Mouse (Mus musculus): ENCODE data around the gene Bcor. TPM values are rescaled to one million over a fixed set of nuclear protein-coding genes. Genes with fewer than 3 reads are reported as not detected.
A peak's percentile ranks its signal among the peaks of the same experiment; 100 is the strongest.

The Bcor gene
- total and polyA plus RNA-seq, 3 experiments = 70.0 to 177 (median 80.8) TPM

DNA sequence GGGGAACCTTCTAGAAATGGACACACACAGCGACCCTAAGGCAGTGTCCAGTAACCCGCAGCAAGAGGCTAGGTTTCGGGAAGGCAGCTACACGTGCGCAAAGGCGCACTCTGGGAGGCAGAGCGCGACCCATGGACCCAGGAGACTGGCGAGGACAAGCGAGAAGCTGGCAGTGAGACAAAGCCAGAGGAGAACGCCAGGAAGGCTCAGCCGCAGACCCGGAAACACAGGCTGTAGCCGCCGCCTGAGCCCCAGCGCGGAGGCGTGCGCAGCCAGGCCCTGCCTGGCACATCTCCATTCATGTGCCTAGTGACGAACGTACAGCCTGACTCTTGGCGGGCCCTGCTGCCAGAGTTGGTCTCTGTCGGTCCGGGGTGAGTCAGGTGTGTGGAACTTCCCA lies 30.9 kb downstream of the Bcor start:
- no peak overlapping the region for H3K4me3 ChIP-seq (ENCODE audit: low read depth, low read length)
- no peaks in the 10 kb centered on the region for H3K36me3 ChIP-seq (replicated peaks)
- ATAC-seq (ENCODE audit: extremely low read depth, insufficient number of reproducible peaks, low FRiP score, poor library complexity, severe bottlenecking) (no peak), DNase-seq (ENCODE audit: low spot score) (no peak)
- H3K4me1 ChIP-seq (ENCODE audit: insufficient read depth, low read depth, low read length) = peaks cover 14% of the 10 kb centered on the region
- no peaks in the 10 kb centered on the region for H3K9me3 ChIP-seq (replicated peaks)
- TF ChIP-seq GATA2 (IDR thresholded peaks at IDR 0.05; ENCODE audit: borderline replicate concordance, low read depth, low read length) = no peak
- TF ChIP-seq TAL1 (conservative IDR thresholded peaks at IDR 0.05; ENCODE audit: low read depth, low read length) = no peak
- H3K27me3 ChIP-seq (ENCODE audit: insufficient read depth, low read length) = peaks cover 91% of the 10 kb centered on the region

DNA sequence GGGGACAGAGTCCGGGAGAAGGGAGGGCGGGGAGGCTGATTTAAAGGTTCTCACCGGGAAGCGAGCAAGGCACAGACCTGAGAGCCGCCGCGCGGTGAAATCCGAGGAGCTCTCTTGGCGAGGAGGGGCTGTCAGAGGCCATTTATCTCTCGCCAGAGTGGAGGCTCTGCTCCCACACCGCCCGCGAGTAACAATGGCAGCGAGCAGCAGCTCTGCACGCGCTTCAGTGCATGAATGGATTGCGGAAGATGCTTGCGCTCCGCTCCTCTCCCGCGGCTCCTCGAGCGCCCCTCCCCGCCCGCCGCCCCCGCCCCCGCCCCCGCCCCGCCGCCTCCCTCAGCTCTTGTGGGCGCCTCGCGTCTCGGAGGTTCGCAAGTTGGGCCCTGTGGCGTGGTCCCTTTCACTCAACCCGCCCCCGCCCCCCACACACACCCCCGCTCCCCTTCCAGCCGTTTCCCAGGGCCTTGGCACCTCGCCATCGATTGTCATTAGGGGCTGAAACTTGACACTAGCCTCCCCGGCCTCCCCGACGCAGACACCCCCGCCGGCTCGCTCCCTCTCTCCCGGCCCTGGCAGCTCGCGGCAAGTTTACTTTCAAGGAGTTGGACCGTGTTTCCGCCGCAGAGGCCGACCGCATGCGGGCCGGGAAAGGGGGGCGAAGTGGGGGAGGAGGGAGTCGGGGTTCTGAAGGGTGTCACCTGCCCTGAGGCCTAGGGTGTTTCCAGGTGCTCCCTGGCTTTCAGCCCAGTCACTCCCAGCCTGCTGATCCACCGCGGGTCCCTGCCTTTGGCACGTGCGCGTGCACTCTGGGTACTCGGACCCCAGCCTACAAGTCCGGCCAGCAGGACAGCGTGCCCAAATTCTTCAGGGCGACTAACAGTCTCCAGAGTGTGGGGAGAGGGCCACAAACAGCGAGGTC lies 31.7 kb downstream of the Bcor start:
- Histone ChIP-seq H3K9me3 (replicated peaks) (no peaks in the 10 kb centered on the region), H3K27me3 (ENCODE audit: insufficient read depth, low read length) (peaks cover 89% of the 10 kb centered on the region), H3K4me3 (ENCODE audit: low read depth, low read length) (peak overlapping the region; percentile 9; the same call in 1 of the 2 replicates), H3K4me1 (ENCODE audit: insufficient read depth, low read depth, low read length) (peaks cover 10% of the 10 kb centered on the region), H3K36me3 (replicated peaks) (no peaks in the 10 kb centered on the region)
- TF ChIP-seq GATA1 (IDR thresholded peaks at IDR 0.05; ENCODE audit: borderline replicate concordance, low read length) = no peak
- no peak for TF ChIP-seq GATA2 (IDR thresholded peaks at IDR 0.05; ENCODE audit: borderline replicate concordance, low read depth, low read length)
- TF ChIP-seq CTCF (IDR thresholded peaks at IDR 0.05; ENCODE audit: low read depth, low read length) = no peak
- no peak for TF ChIP-seq POLR2AphosphoS5 (IDR thresholded peaks at IDR 0.05; ENCODE audit: insufficient replicate concordance, low read depth, low read length)
- no peak for TF ChIP-seq TAL1 (conservative IDR thresholded peaks at IDR 0.05; ENCODE audit: low read depth, low read length)
- DNase-seq (ENCODE audit: low spot score) (no peak), ATAC-seq (ENCODE audit: extremely low read depth, insufficient number of reproducible peaks, low FRiP score, poor library complexity, severe bottlenecking) (no peak)

DNA sequence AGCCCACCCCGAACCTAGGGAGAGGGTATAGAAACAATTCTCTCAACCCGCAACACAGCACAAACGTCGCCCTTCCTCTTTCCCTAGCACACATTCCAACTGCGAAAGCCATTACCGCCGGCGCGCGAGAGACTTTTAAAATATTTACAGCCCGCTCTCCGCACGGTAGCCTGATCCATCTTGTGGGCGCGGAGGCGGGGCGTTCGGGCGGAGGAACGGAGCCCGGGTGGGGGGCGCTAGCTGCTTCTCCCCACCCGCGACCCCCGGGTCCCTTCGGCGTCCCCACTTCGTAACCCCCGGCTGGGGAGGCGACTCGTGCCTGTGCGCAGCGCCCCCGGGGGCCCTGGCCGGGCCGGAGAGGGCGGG lies 32.4 kb downstream of the Bcor start:
- no peak for TF ChIP-seq CTCF (IDR thresholded peaks at IDR 0.05; ENCODE audit: low read depth, low read length)
- TF ChIP-seq TAL1 (conservative IDR thresholded peaks at IDR 0.05; ENCODE audit: low read depth, low read length) = no peak
- TF ChIP-seq GATA1 (IDR thresholded peaks at IDR 0.05; ENCODE audit: borderline replicate concordance, low read length) = no peak
- no peak for TF ChIP-seq POLR2AphosphoS5 (IDR thresholded peaks at IDR 0.05; ENCODE audit: insufficient replicate concordance, low read depth, low read length)
- TF ChIP-seq GATA2 (IDR thresholded peaks at IDR 0.05; ENCODE audit: borderline replicate concordance, low read depth, low read length) = no peak
- DNase-seq (ENCODE audit: low spot score) (no peak), ATAC-seq (ENCODE audit: extremely low read depth, insufficient number of reproducible peaks, low FRiP score, poor library complexity, severe bottlenecking) (no peak)
- Histone ChIP-seq H3K4me1 (ENCODE audit: insufficient read depth, low read depth, low read length) (peaks cover 14% of the 10 kb centered on the region), H3K9me3 (replicated peaks) (no peaks in the 10 kb centered on the region), H3K27me3 (ENCODE audit: insufficient read depth, low read length) (peaks cover 87% of the 10 kb centered on the region), H3K4me3 (ENCODE audit: low read depth, low read length) (peak overlapping the region; percentile 9; the same call in 1 of the 2 replicates), H3K36me3 (replicated peaks) (no peaks in the 10 kb centered on the region)

DNA sequence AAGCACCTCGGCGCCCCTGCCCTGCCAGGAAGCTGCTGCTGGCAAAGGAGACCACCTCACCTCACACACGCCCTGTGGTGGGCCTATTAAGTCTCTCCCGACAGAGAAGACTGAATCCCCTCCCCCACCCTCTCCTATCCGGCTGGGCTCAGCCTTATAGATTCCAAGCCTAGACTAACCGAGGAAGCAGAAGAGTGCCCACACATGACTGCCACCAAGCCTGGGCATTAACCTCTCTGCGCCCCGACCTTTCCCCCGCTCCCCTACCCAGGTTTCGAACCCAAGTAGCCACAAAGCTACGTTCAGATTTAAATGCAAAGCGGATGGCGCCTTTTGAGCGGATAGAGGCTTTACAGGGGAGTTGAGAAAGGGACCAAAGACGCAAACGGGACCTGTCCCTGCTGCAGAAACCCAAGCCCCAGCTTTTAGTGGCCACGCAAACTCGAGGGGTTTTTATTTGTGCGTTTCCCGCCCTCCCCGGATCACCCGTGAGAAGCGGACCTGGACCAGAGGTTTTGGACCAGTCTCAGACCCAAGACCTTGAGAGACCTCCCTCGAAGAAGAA lies 33.0 kb downstream of the Bcor start:
- Histone ChIP-seq H3K4me1 (ENCODE audit: insufficient read depth, low read depth, low read length) (peaks cover 20% of the 10 kb centered on the region), H3K27me3 (ENCODE audit: insufficient read depth, low read length) (peaks cover 82% of the 10 kb centered on the region), H3K9me3 (replicated peaks) (no peaks in the 10 kb centered on the region), H3K36me3 (replicated peaks) (no peaks in the 10 kb centered on the region), H3K4me3 (ENCODE audit: low read depth, low read length) (no peak overlapping the region)
- ATAC-seq (ENCODE audit: extremely low read depth, insufficient number of reproducible peaks, low FRiP score, poor library complexity, severe bottlenecking) (no peak), DNase-seq (ENCODE audit: low spot score) (no peak)
- TF ChIP-seq POLR2AphosphoS5 (IDR thresholded peaks at IDR 0.05; ENCODE audit: insufficient replicate concordance, low read depth, low read length) = no peak
- no peak for TF ChIP-seq TAL1 (conservative IDR thresholded peaks at IDR 0.05; ENCODE audit: low read depth, low read length)
- no peak for TF ChIP-seq CTCF (IDR thresholded peaks at IDR 0.05; ENCODE audit: low read depth, low read length)
- TF ChIP-seq GATA2 (IDR thresholded peaks at IDR 0.05; ENCODE audit: borderline replicate concordance, low read depth, low read length) = no peak
- no peak for TF ChIP-seq GATA1 (IDR thresholded peaks at IDR 0.05; ENCODE audit: borderline replicate concordance, low read length)

DNA sequence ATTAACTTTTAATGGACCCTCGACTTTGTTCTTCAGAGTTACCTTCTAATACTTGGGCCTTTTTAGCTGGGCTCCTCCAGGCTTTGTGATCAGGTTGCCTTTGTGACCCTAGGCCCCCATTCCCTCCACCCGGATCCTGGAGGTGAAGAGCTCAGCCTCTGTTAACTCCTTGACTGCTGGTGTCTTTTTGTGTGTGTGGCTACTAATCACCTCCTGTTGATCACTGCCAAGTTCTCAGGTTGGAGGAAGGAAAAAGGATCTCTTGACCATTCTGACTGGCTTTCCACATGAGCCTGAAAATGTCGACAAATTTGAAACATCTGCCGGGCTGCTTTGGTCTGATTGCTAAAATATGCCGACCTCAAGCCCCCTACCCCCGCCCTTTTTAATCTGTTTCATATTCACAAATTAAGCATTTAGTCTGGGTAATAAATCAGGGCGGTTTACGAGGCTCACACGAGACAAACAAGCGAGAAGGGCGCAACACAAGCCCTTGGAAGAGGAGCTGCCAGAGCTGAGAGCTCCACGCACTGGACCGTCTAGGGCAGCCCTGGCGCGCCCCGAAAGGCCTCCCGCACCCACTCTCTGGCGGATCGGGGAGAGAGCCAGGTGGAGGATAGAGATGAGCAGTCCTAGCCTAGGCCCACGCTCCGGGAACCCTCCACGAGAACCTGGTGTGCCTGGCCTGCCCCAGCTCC lies 33.6 kb downstream of the Bcor start:
- H3K27me3 ChIP-seq (ENCODE audit: insufficient read depth, low read length) = peaks cover 83% of the 10 kb centered on the region
- no peak overlapping the region for H3K4me3 ChIP-seq (ENCODE audit: low read depth, low read length)
- H3K36me3 ChIP-seq (replicated peaks) = no peaks in the 10 kb centered on the region
- H3K4me1 ChIP-seq (ENCODE audit: insufficient read depth, low read depth, low read length) = peaks cover 20% of the 10 kb centered on the region
- no peak for TF ChIP-seq TAL1 (conservative IDR thresholded peaks at IDR 0.05; ENCODE audit: low read depth, low read length)
- no peak for TF ChIP-seq GATA1 (IDR thresholded peaks at IDR 0.05; ENCODE audit: borderline replicate concordance, low read length)
- TF ChIP-seq GATA2 (IDR thresholded peaks at IDR 0.05; ENCODE audit: borderline replicate concordance, low read depth, low read length) = no peak
- no peak for TF ChIP-seq POLR2AphosphoS5 (IDR thresholded peaks at IDR 0.05; ENCODE audit: insufficient replicate concordance, low read depth, low read length)
- H3K9me3 ChIP-seq (replicated peaks) = no peaks in the 10 kb centered on the region
- ATAC-seq (ENCODE audit: extremely low read depth, insufficient number of reproducible peaks, low FRiP score, poor library complexity, severe bottlenecking) (no peak), DNase-seq (ENCODE audit: low spot score) (no peak)

DNA sequence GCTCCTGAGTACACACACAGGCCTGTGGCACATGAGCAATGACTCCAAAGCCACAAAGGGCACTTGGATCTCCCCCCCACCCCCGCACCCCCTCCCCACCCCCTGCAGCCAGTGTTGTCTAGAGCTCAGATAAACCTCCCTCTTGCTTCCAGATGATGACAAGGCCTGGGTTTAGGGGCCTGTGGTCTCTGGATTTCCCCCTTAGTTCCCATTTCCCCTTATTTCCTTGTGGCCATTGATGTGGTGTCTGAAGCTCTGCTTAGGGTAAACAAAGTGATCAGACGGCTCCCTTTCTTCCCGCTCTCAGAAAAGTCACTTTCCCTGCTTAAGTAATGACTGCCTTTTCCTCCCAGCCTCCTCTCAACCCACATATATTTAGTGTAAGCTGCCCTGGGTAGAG lies 35.6 kb downstream of the Bcor start:
- no peak for TF ChIP-seq CTCF (IDR thresholded peaks at IDR 0.05; ENCODE audit: low read depth, low read length)
- no peak for TF ChIP-seq GATA1 (IDR thresholded peaks at IDR 0.05; ENCODE audit: borderline replicate concordance, low read length)
- TF ChIP-seq POLR2AphosphoS5 (IDR thresholded peaks at IDR 0.05; ENCODE audit: insufficient replicate concordance, low read depth, low read length) = no peak
- no peak for TF ChIP-seq GATA2 (IDR thresholded peaks at IDR 0.05; ENCODE audit: borderline replicate concordance, low read depth, low read length)
- no peak for TF ChIP-seq TAL1 (conservative IDR thresholded peaks at IDR 0.05; ENCODE audit: low read depth, low read length)
- no peaks in the 10 kb centered on the region for H3K9me3 ChIP-seq (replicated peaks)
- DNase-seq (ENCODE audit: low spot score) = no peak
- ATAC-seq (ENCODE audit: extremely low read depth, insufficient number of reproducible peaks, low FRiP score, poor library complexity, severe bottlenecking) = no peak
- H3K4me3 ChIP-seq (ENCODE audit: low read depth, low read length) = no peak overlapping the region
- no peaks in the 10 kb centered on the region for H3K36me3 ChIP-seq (replicated peaks)
- peaks cover 69% of the 10 kb centered on the region for H3K27me3 ChIP-seq (ENCODE audit: insufficient read depth, low read length)
- H3K4me1 ChIP-seq (ENCODE audit: insufficient read depth, low read depth, low read length) = peaks cover 21% of the 10 kb centered on the region

Measured in G1E (cell line).